Mouse (Mus musculus) hindbrain, embryonic 16.5 days (tissue): ENCODE measurements around the gene Gm30083. TPM values are rescaled to one million over a fixed set of nuclear protein-coding genes. Genes with fewer than 3 reads are reported as not detected.

Experiments
- ATAC-seq: fragments of 200-750 bp; cut with Nextera tagmentation; 2 replicates; pipeline ENCODE4 v1.8.0; 2017; ENCODE audit warnings: moderate TSS enrichment, moderate library complexity
- H3K27ac ChIP-seq: fragments of 300-500 bp; sonication (generic); 2 replicates; pipeline ENCODE4 v1.5.1; 2014; ENCODE audit warnings: low read depth, mild to moderate bottlenecking, control low read depth, low read length, moderate library complexity
- H3K27me3 ChIP-seq: fragments of 300-500 bp; sonication (generic); replicated peaks from 2 replicates; pipeline ENCODE4 v1.6.1; 2014; ENCODE audit warnings: low read length; ENCODE audit not compliant: control insufficient read depth, insufficient read depth
- H3K36me3 ChIP-seq: fragments of 300-500 bp; sonication (generic); 2 replicates; pipeline ENCODE4 v1.6.1; 2014; ENCODE audit warnings: mild to moderate bottlenecking, low read length, moderate library complexity, mixed read lengths; ENCODE audit not compliant: control insufficient read depth, insufficient read depth
- H3K4me1 ChIP-seq: fragments of 300-500 bp; sonication (generic); 2 replicates; pipeline ENCODE4 v1.6.1; 2014; ENCODE audit warnings: low read depth, low read length; ENCODE audit not compliant: control insufficient read depth, insufficient read depth
- H3K4me2 ChIP-seq: fragments of 300-500 bp; sonication (generic); 2 replicates; pipeline ENCODE4 v1.6.1; 2014; ENCODE audit warnings: mild to moderate bottlenecking, low read length, control low read depth, moderate library complexity
- H3K4me3 ChIP-seq: fragments of 300-500 bp; sonication (generic); 2 replicates; pipeline ENCODE4 v1.5.1; 2014; ENCODE audit warnings: mild to moderate bottlenecking, low read length, control low read depth, moderate library complexity
- H3K9ac ChIP-seq: fragments of 300-500 bp; sonication (generic); 2 replicates; pipeline ENCODE4 v1.6.1; 2014; ENCODE audit warnings: low read depth, mild to moderate bottlenecking, control low read depth, low read length, moderate library complexity
- H3K9me3 ChIP-seq: fragments of 300-500 bp; sonication (generic); 2 replicates; pipeline ENCODE4 v1.6.1; 2014; ENCODE audit warnings: mild to moderate bottlenecking, low read length, moderate library complexity; ENCODE audit not compliant: control insufficient read depth
- WGBS: fragments of 180-500 bp; shearing (Covaris S2); extraction: QIAGEN DNeasy Blood & Tissue Kit; methylation state at CpG from one replicate; pipeline ENCODE4 v1.1.7; 2014; 5-methylcytosine and 5-hydroxymethylcytosine counted together
- polyA plus RNA-seq: library from polyadenylated mRNA; unstranded; fragments of >200 nt; fragmentation: Nextera tagmentation; extraction: Ambion mirVana; gene quantifications from 2 replicates; pipeline ENCODE4 v1.2.1, GENCODE M21; 2015

Gm30083 gene
- polyA plus RNA-seq, 1 experiment from 2014 or later = not detected

- Histone ChIP-seq H3K27ac (no peak overlapping the region), H3K36me3 (no peaks in the 10 kb centered on the region), H3K9ac (no peak overlapping the region), H3K4me2 (no peak overlapping the region), H3K4me3 (no peak overlapping the region), H3K4me1 (no peaks in the 10 kb centered on the region), H3K9me3 (no peaks in the 10 kb centered on the region), H3K27me3 (no peaks in the 10 kb centered on the region)
- no peak for ATAC-seq
- WGBS = 61% methylated on average over 6 of the region's 6 CpGs
Observed at GRCm38 (mm10) chr14:33952233-33952981, 62.6 kb downstream of the Gm30083 start.

GRCm38 (mm10) chr14:33946125-33946524 lies 68.9 kb downstream of the Gm30083 start:
- Histone ChIP-seq H3K4me3 (no peak overlapping the region), H3K9me3 (no peaks in the 10 kb centered on the region), H3K4me2 (no peak overlapping the region), H3K4me1 (no peaks in the 10 kb centered on the region), H3K9ac (no peak overlapping the region), H3K36me3 (no peaks in the 10 kb centered on the region), H3K27ac (no peak overlapping the region), H3K27me3 (no peaks in the 10 kb centered on the region)
- 82% methylated on average over 6 of the region's 6 CpGs for WGBS
- no peak for ATAC-seq

- no peak overlapping the region for H3K27ac ChIP-seq
- H3K36me3 ChIP-seq = no peaks in the 10 kb centered on the region
- H3K4me3 ChIP-seq = no peak overlapping the region
- no peaks in the 10 kb centered on the region for H3K9me3 ChIP-seq
- H3K4me2 ChIP-seq = no peak overlapping the region
- 84% methylated on average over 5 of the region's 5 CpGs for WGBS
- no peak for ATAC-seq
- H3K27me3 ChIP-seq = no peaks in the 10 kb centered on the region
- H3K9ac ChIP-seq = no peak overlapping the region
- H3K4me1 ChIP-seq = no peaks in the 10 kb centered on the region
Observed at GRCm38 (mm10) chr14:33942222-33942621, 72.8 kb downstream of the Gm30083 start.

GRCm38 (mm10) chr14:33940739-33941138 lies 74.2 kb downstream of the Gm30083 start, which contains the start of gene Gdf2:
Gdf2 (plus strand) TSS chr14:33941039.
- H3K9me3 ChIP-seq = no peaks in the 10 kb centered on the region
- no peak within 1 kb of the TSS for H3K4me3 ChIP-seq
- no peak within 1 kb of the TSS for H3K27ac ChIP-seq
- 75% methylated on average over 8 of the region's 8 CpGs for WGBS
- no peak within 1 kb of the TSS for H3K9ac ChIP-seq
- no peaks in the 10 kb centered on the region for H3K27me3 ChIP-seq
- H3K36me3 ChIP-seq = no peaks in the 10 kb centered on the region
- H3K4me2 ChIP-seq = no peak within 1 kb of the TSS
- H3K4me1 ChIP-seq = no peaks in the 10 kb centered on the region
- ATAC-seq = no peak

GRCm38 (mm10) chr14:33939117-33939516 lies 75.9 kb downstream of the Gm30083 start:
- Histone ChIP-seq H3K4me3 (no peak overlapping the region), H3K9ac (peak overlapping the region; percentile 33; the same call in 1 of the 2 replicates), H3K4me1 (no peaks in the 10 kb centered on the region), H3K27me3 (no peaks in the 10 kb centered on the region), H3K27ac (no peak overlapping the region), H3K4me2 (peak overlapping the region; percentile 13; the same call in 1 of the 2 replicates), H3K9me3 (no peaks in the 10 kb centered on the region), H3K36me3 (no peaks in the 10 kb centered on the region)
- WGBS = 32% methylated on average over 9 of the region's 9 CpGs
- ATAC-seq = peak; percentile 52

Other genes starting within 250 kb of the Gm30083 start
- 14.0 and 15.0 TPM in 2 replicates for gene Gdf10, start 91.6 kb downstream of the Gm30083 start, polyA plus RNA-seq
- 0.06 and 0.11 TPM in 2 replicates for gene Gdf2, start 74.1 kb downstream of the Gm30083 start, polyA plus RNA-seq
- gene Rbp3, start 61.2 kb downstream of the Gm30083 start, polyA plus RNA-seq = 0.04 and 0.16 TPM in 2 replicates
- gene Zfp488, start 36.4 kb downstream of the Gm30083 start, polyA plus RNA-seq = 1.5 and 1.6 TPM in 2 replicates
- not detected in 2 replicates for gene Gm5460, start 1.6 kb upstream of the Gm30083 start, polyA plus RNA-seq
- gene Antxrl, start 37.5 kb upstream of the Gm30083 start, polyA plus RNA-seq = not detected in 2 replicates
- 0.24 and 0.27 TPM in 2 replicates for gene Anxa8, start 70.8 kb upstream of the Gm30083 start, polyA plus RNA-seq
- gene A630023A22Rik, start 87.6 kb upstream of the Gm30083 start, polyA plus RNA-seq = 0.30 TPM in 1 of 2 replicates, not detected in the other
- gene Npy4r, start 137.3 kb upstream of the Gm30083 start, polyA plus RNA-seq = 0.30 and 0.31 TPM in 2 replicates
- 5.1 and 6.1 TPM in 2 replicates for gene Gprin2, start 186.5 kb upstream of the Gm30083 start, polyA plus RNA-seq
- gene Syt15, start 204.4 kb upstream of the Gm30083 start, polyA plus RNA-seq = 0.91 and 1.6 TPM in 2 replicates